Mouse (Mus musculus): ENCODE measurements around the gene Nr1h3. TPM values are rescaled to one million over a fixed set of nuclear protein-coding genes. Genes with fewer than 3 reads are reported as not detected.

The Nr1h3 gene
- polyA plus RNA-seq, 1 experiment from 2014 or later = 3.5 TPM

DNA sequence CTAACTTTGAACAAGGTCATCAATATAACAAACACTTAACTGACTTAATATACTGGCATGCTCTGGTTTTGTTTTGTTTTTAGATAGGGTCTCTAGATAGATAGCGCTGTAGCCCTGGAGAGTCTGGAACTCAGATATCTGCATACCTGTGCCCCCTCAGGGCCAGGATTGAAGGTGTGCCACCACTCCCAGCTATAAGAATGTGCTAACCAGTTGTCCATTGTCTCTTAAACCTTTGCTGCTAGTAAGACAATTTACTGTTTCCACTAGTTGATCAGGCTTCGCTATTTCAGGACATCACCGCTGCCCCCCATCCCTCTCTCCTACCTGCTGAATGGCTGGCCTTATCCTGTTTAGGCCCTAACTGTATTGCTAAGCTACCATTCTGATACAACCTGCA lies 17.9 kb upstream of the Nr1h3 start:
- no peak overlapping the region for H3K4me3 ChIP-seq
- WGBS = 92% methylated on average over 3 of the region's 3 CpGs

DNA sequence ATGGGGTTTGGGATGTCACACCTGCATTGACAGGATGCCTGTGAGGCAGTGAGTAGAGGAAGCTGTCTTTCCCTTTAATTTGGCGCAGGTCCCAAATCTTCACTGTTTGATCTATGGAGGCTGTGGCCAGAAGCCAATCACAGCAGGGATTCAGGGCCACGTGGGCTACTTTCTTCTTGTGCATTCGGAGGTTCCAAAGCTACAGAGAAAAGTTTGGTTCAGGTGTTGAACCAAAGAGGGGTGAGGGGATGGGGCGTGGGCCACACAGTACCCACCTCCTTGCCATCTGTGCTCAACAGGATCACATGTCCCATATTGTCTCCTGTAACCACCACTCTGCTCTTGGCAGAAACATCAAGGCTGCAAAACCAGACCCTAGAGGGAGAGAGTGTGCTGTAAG lies 14.4 kb upstream of the Nr1h3 start:
- no peak overlapping the region for H3K9ac ChIP-seq
- 55% methylated on average over 4 of the region's 4 CpGs for WGBS
- no peaks in the 10 kb centered on the region for H3K9me3 ChIP-seq (replicated peaks)
- no peak overlapping the region for H3K4me2 ChIP-seq
- no peak overlapping the region for H3K4me3 ChIP-seq
- no peaks in the 10 kb centered on the region for H3K4me1 ChIP-seq (replicated peaks)
- no peak for ATAC-seq (replicated peaks; ENCODE audit: insufficient number of reproducible peaks, insufficient read depth, low FRiP score, low read depth)
- H3K27me3 ChIP-seq = no peaks in the 10 kb centered on the region
- no peak overlapping the region for H3K27ac ChIP-seq
- peaks cover 21% of the 10 kb centered on the region; the same call in 1 of the 2 replicates for H3K36me3 ChIP-seq

More for the DNA sequence above, 17.9 kb upstream of the Nr1h3 start:
- no peak overlapping the region for H3K4me2 ChIP-seq
- no peak overlapping the region for H3K27ac ChIP-seq
- H3K27me3 ChIP-seq = no peaks in the 10 kb centered on the region
- no peaks in the 10 kb centered on the region for H3K9me3 ChIP-seq (replicated peaks)
- no peak for ATAC-seq (replicated peaks; ENCODE audit: insufficient number of reproducible peaks, insufficient read depth, low FRiP score, low read depth)
- no peaks in the 10 kb centered on the region for H3K4me1 ChIP-seq (replicated peaks)
- no peak overlapping the region for H3K9ac ChIP-seq
- H3K36me3 ChIP-seq = no peaks in the 10 kb centered on the region; the same call in 1 of the 2 replicates

GRCm38 (mm10) chr2:91213311-91213710 lies 10.7 kb upstream of the Nr1h3 start:
- H3K36me3 ChIP-seq = peaks cover 55% of the 10 kb centered on the region

DNA sequence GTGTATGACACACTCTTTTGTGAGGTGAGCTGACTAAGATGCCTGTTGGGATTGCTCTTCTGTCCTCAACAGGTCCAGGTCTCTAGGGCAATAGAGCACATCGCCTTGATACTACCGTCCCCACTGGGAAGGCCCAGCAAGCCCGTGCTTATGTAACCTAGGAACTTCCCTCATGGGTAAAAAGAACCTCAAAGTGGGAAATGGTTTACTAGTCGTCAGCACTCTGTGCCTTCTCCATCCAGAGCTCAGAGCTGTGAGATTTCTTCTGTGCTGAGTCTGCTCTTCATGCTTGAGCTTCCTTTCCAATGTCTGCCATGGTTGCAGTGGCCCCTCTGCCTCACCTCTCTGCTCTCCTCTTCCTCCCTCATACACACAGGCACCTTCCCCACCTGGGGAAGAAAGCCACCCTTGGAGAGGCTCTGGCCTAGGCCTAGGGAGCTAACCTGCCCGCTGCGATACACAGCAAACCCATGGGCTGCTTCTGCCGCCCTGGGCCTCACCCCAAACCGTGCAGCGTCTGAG lies 3.7 kb upstream of the Nr1h3 start:
- Histone ChIP-seq H3K9me3 (replicated peaks) (no peaks in the 10 kb centered on the region), H3K4me3 (no peak overlapping the region), H3K4me1 (replicated peaks) (peaks cover 15% of the 10 kb centered on the region), H3K27ac (no peak overlapping the region), H3K4me2 (no peak overlapping the region), H3K27me3 (no peaks in the 10 kb centered on the region), H3K36me3 (peaks cover 56% of the 10 kb centered on the region), H3K9ac (no peak overlapping the region)
- whole genome bisulfite sequencing = 89% methylated on average over 9 of the region's 9 CpGs
- no peak for ATAC-seq (replicated peaks; ENCODE audit: insufficient number of reproducible peaks, insufficient read depth, low FRiP score, low read depth)

More at GRCm38 (mm10) chr2:91213311-91213710, 10.7 kb upstream of the Nr1h3 start:
- no peak for ATAC-seq (replicated peaks; ENCODE audit: insufficient number of reproducible peaks, insufficient read depth, low FRiP score, low read depth)
- no peaks in the 10 kb centered on the region for H3K4me1 ChIP-seq (replicated peaks)
- no peak overlapping the region for H3K4me3 ChIP-seq
- no peak overlapping the region for H3K9ac ChIP-seq
- no peaks in the 10 kb centered on the region for H3K9me3 ChIP-seq (replicated peaks)
- no peak overlapping the region for H3K27ac ChIP-seq
- no peak overlapping the region for H3K4me2 ChIP-seq
- H3K27me3 ChIP-seq = no peaks in the 10 kb centered on the region

- H3K27ac ChIP-seq = peak overlapping the region; percentile 96
Measured at GRCm38 (mm10) chr2:91202972-91203656, 480 bp upstream of the Nr1h3 start.

DNA sequence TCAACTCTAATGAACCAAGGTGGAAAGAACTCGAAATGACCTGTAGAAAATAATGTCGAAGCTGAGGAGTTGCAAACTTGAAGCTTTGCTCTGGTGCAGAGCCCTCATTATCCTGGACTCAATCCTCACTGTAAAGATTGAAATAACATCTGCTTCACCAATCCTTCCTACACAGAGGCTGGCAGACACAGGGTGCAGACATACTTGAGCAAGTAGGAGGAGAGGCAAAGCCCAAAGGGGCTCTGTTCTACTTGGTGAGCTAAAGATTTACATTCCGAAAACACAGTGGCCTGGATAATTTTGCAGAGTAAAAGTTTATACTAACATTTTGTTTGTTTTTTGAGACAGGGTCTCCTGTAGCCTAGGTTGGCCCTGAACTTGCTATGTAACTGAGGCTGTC lies 3.7 kb downstream of the Nr1h3 start:
- H3K9ac ChIP-seq = no peak overlapping the region
- no peak overlapping the region for H3K4me2 ChIP-seq
- no peaks in the 10 kb centered on the region for H3K36me3 ChIP-seq
- no peaks in the 10 kb centered on the region for H3K27me3 ChIP-seq
- H3K9me3 ChIP-seq (replicated peaks) = no peaks in the 10 kb centered on the region
- no peak overlapping the region for H3K27ac ChIP-seq
- no peak for ATAC-seq (replicated peaks; ENCODE audit: insufficient number of reproducible peaks, insufficient read depth, low FRiP score, low read depth)
- WGBS = 87% methylated on average over 3 of the region's 3 CpGs
- peaks cover 26% of the 10 kb centered on the region for H3K4me1 ChIP-seq (replicated peaks)
- no peak overlapping the region for H3K4me3 ChIP-seq

More at GRCm38 (mm10) chr2:91202972-91203656, 480 bp upstream of the Nr1h3 start:
- H3K9me3 ChIP-seq (replicated peaks) = no peaks in the 10 kb centered on the region
- no peak for ATAC-seq (replicated peaks; ENCODE audit: insufficient number of reproducible peaks, insufficient read depth, low FRiP score, low read depth)
- WGBS = 12% methylated on average over 20 of the region's 20 CpGs
- peak overlapping the region; percentile 61 for H3K4me2 ChIP-seq
- peaks cover 27% of the 10 kb centered on the region for H3K36me3 ChIP-seq
- peak overlapping the region; percentile 71 for H3K9ac ChIP-seq
- H3K4me1 ChIP-seq (replicated peaks) = peaks cover 15% of the 10 kb centered on the region
- peak overlapping the region; percentile 63 for H3K4me3 ChIP-seq
- no peaks in the 10 kb centered on the region for H3K27me3 ChIP-seq

DNA sequence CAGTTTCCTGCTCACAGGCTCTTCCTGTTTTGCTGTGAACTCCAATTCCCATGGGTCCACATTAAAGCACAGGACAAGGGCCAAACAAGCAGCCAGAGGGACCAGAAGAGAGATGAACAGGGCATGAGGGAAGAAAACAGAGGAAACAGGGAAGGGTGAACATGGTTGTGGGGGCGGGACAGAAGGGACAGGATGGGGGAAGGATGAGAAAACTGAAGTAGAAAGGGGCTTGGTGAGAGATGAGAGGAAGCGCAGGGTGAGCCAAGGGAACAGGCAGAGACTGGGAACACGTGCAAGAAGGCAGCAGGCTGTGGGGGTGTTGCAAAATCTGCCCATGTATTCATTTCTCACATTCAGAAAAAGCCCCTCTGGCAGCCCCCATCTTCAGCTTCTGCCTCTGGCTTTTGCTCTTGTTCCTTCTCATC lies 6.0 kb downstream of the Nr1h3 start:
- no peak overlapping the region for H3K4me3 ChIP-seq
- H3K36me3 ChIP-seq = no peaks in the 10 kb centered on the region
- H3K27ac ChIP-seq = no peak overlapping the region; the same call in 1 of the 2 replicates
- H3K9ac ChIP-seq = no peak overlapping the region
- no peak overlapping the region for H3K4me2 ChIP-seq
- peaks cover 14% of the 10 kb centered on the region for H3K4me1 ChIP-seq (replicated peaks)
- no peaks in the 10 kb centered on the region for H3K9me3 ChIP-seq (replicated peaks)
- H3K27me3 ChIP-seq = no peaks in the 10 kb centered on the region; the same call in 1 of the 2 replicates
- ATAC-seq (replicated peaks; ENCODE audit: insufficient number of reproducible peaks, insufficient read depth, low FRiP score, low read depth) = no peak
- 47% methylated on average over 3 of the region's 3 CpGs for whole genome bisulfite sequencing

DNA sequence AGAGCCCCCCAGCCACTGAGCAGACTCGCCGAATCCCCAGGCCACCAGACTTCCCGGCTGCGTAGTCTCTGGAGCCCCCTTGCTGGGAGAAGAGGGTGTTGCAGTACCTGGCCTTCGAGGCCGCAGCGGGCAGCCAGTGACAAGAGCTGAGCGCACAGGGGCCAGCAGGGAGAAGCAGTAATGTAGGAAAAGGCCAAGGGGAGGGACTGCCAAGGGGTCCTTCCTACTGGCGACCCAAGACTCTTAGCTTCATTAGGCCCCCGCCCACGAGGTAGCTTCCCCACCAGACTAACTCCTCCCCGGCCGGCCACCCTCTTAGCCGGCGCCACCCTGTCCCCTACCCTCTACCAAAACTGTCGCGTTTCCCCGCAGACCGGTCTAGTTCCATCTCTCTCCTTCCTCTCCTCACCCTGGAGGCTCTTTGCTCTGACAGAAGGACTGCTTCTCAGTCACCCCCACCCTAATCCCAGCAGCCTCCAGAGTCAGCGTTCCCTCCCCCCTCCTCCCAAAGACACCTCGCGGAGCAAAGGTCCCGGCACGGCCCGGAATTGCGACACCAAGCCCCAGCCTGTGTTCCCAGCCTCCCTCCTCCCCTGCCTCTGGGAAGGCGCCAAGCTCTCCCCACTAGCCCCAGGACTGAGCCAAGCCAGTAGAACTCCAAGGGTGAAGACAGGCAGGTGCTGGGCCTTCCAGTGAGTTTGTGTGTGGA lies 7.9 kb downstream of the Nr1h3 start:
- Histone ChIP-seq H3K4me1 (replicated peaks) (peaks cover 13% of the 10 kb centered on the region), H3K36me3 (no peaks in the 10 kb centered on the region), H3K27ac (peak overlapping the region; percentile 70), H3K27me3 (no peaks in the 10 kb centered on the region; the same call in 1 of the 2 replicates), H3K9ac (peak overlapping the region; percentile 59), H3K9me3 (replicated peaks) (no peaks in the 10 kb centered on the region), H3K4me2 (peak overlapping the region; percentile 82), H3K4me3 (peak overlapping the region; percentile 46)
- ATAC-seq (replicated peaks; ENCODE audit: insufficient number of reproducible peaks, insufficient read depth, low FRiP score, low read depth) = peak; percentile 83
- WGBS = under 1% methylated on average over 27 of the region's 27 CpGs

- H3K4me1 ChIP-seq (replicated peaks) = peaks cover 13% of the 10 kb centered on the region
- H3K27ac ChIP-seq = no peak overlapping the region
- H3K36me3 ChIP-seq = no peaks in the 10 kb centered on the region
- H3K4me2 ChIP-seq = no peak overlapping the region
- no peak for ATAC-seq (replicated peaks; ENCODE audit: insufficient number of reproducible peaks, insufficient read depth, low FRiP score, low read depth)
- no peaks in the 10 kb centered on the region; the same call in 1 of the 2 replicates for H3K27me3 ChIP-seq
- no peak overlapping the region for H3K9ac ChIP-seq
- WGBS = 78% methylated on average over 16 of the region's 16 CpGs
- H3K4me3 ChIP-seq = no peak overlapping the region
- no peaks in the 10 kb centered on the region for H3K9me3 ChIP-seq (replicated peaks)
Measured at GRCm38 (mm10) chr2:91190501-91190900, 12.1 kb downstream of the Nr1h3 start.

- no peak overlapping the region for H3K4me3 ChIP-seq
- 55% methylated on average over 4 of the region's 4 CpGs for WGBS
- H3K27ac ChIP-seq = no peak overlapping the region
- no peak overlapping the region for H3K9ac ChIP-seq
- no peaks in the 10 kb centered on the region for H3K36me3 ChIP-seq
- H3K27me3 ChIP-seq = no peaks in the 10 kb centered on the region; the same call in 1 of the 2 replicates
- H3K4me1 ChIP-seq (replicated peaks) = 0 out of 2 replicates have a peak, but pooled peaks cover 3% of the 10 kb centered on the region
- no peaks in the 10 kb centered on the region for H3K9me3 ChIP-seq (replicated peaks)
- ATAC-seq (replicated peaks; ENCODE audit: insufficient number of reproducible peaks, insufficient read depth, low FRiP score, low read depth) = no peak
- no peak overlapping the region for H3K4me2 ChIP-seq
Measured at GRCm38 (mm10) chr2:91187431-91187830, 15.2 kb downstream of the Nr1h3 start.

DNA sequence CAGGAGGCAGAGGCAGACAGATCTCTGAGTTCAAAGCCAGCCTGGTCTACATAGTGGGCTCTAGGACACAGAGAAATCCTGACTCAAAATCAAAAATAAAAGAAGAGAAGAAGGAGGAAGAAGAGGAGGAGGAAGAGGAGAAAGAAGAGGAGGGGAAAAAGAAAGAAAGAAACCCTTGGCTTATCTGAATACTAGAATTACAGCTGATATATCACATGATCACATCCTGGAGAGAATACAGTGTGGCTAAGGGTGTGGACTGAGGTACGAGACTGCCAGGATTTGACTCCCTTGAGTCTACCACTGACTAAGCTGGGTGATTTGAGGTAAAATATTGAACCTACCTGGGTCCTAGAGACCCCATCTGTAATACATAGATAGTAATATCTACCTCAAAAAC lies 16.4 kb downstream of the Nr1h3 start:
- H3K9me3 ChIP-seq (replicated peaks) = no peaks in the 10 kb centered on the region
- H3K27me3 ChIP-seq = no peaks in the 10 kb centered on the region
- H3K4me2 ChIP-seq = no peak overlapping the region
- no peaks in the 10 kb centered on the region for H3K36me3 ChIP-seq
- no peak overlapping the region for H3K27ac ChIP-seq
- H3K4me3 ChIP-seq = no peak overlapping the region
- ATAC-seq (replicated peaks; ENCODE audit: insufficient number of reproducible peaks, insufficient read depth, low FRiP score, low read depth) = no peak
- no peak overlapping the region for H3K9ac ChIP-seq
- H3K4me1 ChIP-seq (replicated peaks) = peaks cover 11% of the 10 kb centered on the region
- whole genome bisulfite sequencing = 56% methylated on average over 1 of the region's 1 CpGs

Measured in heart, embryonic 15.5 days (tissue).